Mouse (Mus musculus): ENCODE measurements around the gene Birc2. TPM values are rescaled to one million over a fixed set of nuclear protein-coding genes. Genes with fewer than 3 reads are reported as not detected.

Birc2 gene
- total and polyA plus RNA-seq, 3 experiments, result 29.6 to 33.0 TPM; not detected in 1

- TF ChIP-seq ZNF384 (IDR thresholded peaks at IDR 0.05; ENCODE audit: low read depth, low read length), result 0 out of 2 replicates have a peak, but pooled peaks have one; percentile 14
- no peak for TF ChIP-seq JUND (IDR thresholded peaks at IDR 0.05; ENCODE audit: low read depth, low read length)
- TF ChIP-seq MAZ (IDR thresholded peaks at IDR 0.05; ENCODE audit: low read depth, low read length), result no peak
- peak; percentile 73; the same call in 1 of the 2 replicates for TF ChIP-seq MAFK (IDR thresholded peaks at IDR 0.05; ENCODE audit: borderline replicate concordance, low read depth, low read length)
- TF ChIP-seq TBP (IDR thresholded peaks at IDR 0.05; ENCODE audit: low read depth, low read length), result peak; percentile 82; the same call in 1 of the 2 replicates
- peak; percentile 70; the same call in 1 of the 2 replicates for TF ChIP-seq USF1 (IDR thresholded peaks at IDR 0.05; ENCODE audit: low read depth, low read length)
- TF ChIP-seq RCOR1 (IDR thresholded peaks at IDR 0.05; ENCODE audit: low read depth, low read length), result peak; percentile 99
- TF ChIP-seq POLR2AphosphoS5 (IDR thresholded peaks at IDR 0.05; ENCODE audit: borderline replicate concordance, low read depth, low read length), result no peak
- no peak for TF ChIP-seq ZC3H11A (IDR thresholded peaks at IDR 0.05; ENCODE audit: low read depth, low read length)
- peak; percentile 13; the same call in 1 of the 2 replicates for TF ChIP-seq BHLHE40 (IDR thresholded peaks at IDR 0.05; ENCODE audit: borderline replicate concordance, low read depth, low read length)
- TF ChIP-seq POLR2A (IDR thresholded peaks at IDR 0.05; ENCODE audit: control insufficient read depth in 1 of 2, insufficient read depth in 1 of 2, low read depth in 1 of 2, low read length in 2 of 2, poor library complexity in 1 of 2), result peak; percentile 16 to 27; a peak in 2 of 4 replicates
- peak; percentile 90 for TF ChIP-seq TAL1 (IDR thresholded peaks at IDR 0.05; ENCODE audit: low read length)
- TF ChIP-seq MXI1 (IDR thresholded peaks at IDR 0.05; ENCODE audit: low read depth, low read length), result peak; percentile 75
- TF ChIP-seq CHD2 (IDR thresholded peaks at IDR 0.05; ENCODE audit: low read length), result no peak; the same call in 1 of the 2 replicates
- TF ChIP-seq TCF12 (IDR thresholded peaks at IDR 0.05; ENCODE audit: low read depth, low read length), result peak; percentile 96
- TF ChIP-seq E2F4 (IDR thresholded peaks at IDR 0.05; ENCODE audit: borderline replicate concordance, low read depth, low read length), result no peak
- TF ChIP-seq HCFC1 (IDR thresholded peaks at IDR 0.05; ENCODE audit: low read depth, low read length), result peak; percentile 57; the same call in 1 of the 2 replicates
- no peak for TF ChIP-seq NELFE (IDR thresholded peaks at IDR 0.05; ENCODE audit: low read depth, low read length)
- no peak for TF ChIP-seq NRF1 (IDR thresholded peaks at IDR 0.05; ENCODE audit: insufficient read depth, low read depth, low read length, poor library complexity, severe bottlenecking)
- peak; percentile 79 for TF ChIP-seq MAX (IDR thresholded peaks at IDR 0.05; ENCODE audit: low read length)
Observed at GRCm38 (mm10) chr9:7790580-7791084, 46.2 kb downstream of the Birc2 start (continued).

- Histone ChIP-seq H3K4me1 (ENCODE audit: control insufficient read depth in 1 of 2, insufficient read depth in 2 of 2, low read length in 2 of 2) (peaks cover 25 to 31% of the 10 kb centered on the region in 2 experiments), H3K27me3 (ENCODE audit: control insufficient read depth in 1 of 2, insufficient read depth in 2 of 2, low read length in 2 of 2) (no peaks in the 10 kb centered on the region), H3K4me3 (ENCODE audit: control insufficient read depth in 1 of 2, insufficient read depth in 1 of 2, low read depth in 2 of 2, low read length in 2 of 2) (no peak overlapping the region), H3K9ac (ENCODE audit: control insufficient read depth, low read depth, low read length, poor library complexity, severe bottlenecking) (peak overlapping the region; percentile 8), H3K27ac (ENCODE audit: control insufficient read depth, low read depth, low read length) (peak overlapping the region; percentile 68), H3K36me3 (ENCODE audit: control insufficient read depth in 1 of 2, insufficient read depth in 2 of 2, low read length in 2 of 2) (peaks cover 25 to 42% of the 10 kb centered on the region in 2 experiments), H3K9me3 (replicated peaks; ENCODE audit: insufficient read depth, low read length) (no peaks in the 10 kb centered on the region), H3K79me2 (ENCODE audit: control insufficient read depth, insufficient read depth, low read length, poor library complexity) (no peaks in the 10 kb centered on the region)
- DNase-seq (ENCODE audit: low read depth, low spot score), result no peak
- TF ChIP-seq MAZ (IDR thresholded peaks at IDR 0.05; ENCODE audit: low read depth, low read length), result no peak
- TF ChIP-seq ZMIZ1 (IDR thresholded peaks at IDR 0.05; ENCODE audit: low read depth, low read length), result peak; percentile 13; the same call in 1 of the 2 replicates
- TF ChIP-seq POLR2A (IDR thresholded peaks at IDR 0.05; ENCODE audit: control insufficient read depth in 1 of 2, insufficient read depth in 1 of 2, low read depth in 1 of 2, low read length in 2 of 2, poor library complexity in 1 of 2), result 0 out of 4 replicates have a peak, but pooled peaks of 1 of the 2 experiments have one; percentile 10
- no peak for TF ChIP-seq BHLHE40 (IDR thresholded peaks at IDR 0.05; ENCODE audit: borderline replicate concordance, low read depth, low read length)
- no peak for TF ChIP-seq KAT2A (conservative IDR thresholded peaks at IDR 0.05; ENCODE audit: low read depth, low read length)
- no peak for TF ChIP-seq CHD1 (IDR thresholded peaks at IDR 0.05; ENCODE audit: low read depth, low read length)
- no peak for TF ChIP-seq GATA1 (IDR thresholded peaks at IDR 0.05; ENCODE audit: low read depth, low read length)
- no peak; the same call in 1 of the 2 replicates for TF ChIP-seq MAX (IDR thresholded peaks at IDR 0.05; ENCODE audit: low read length)
- TF ChIP-seq JUND (IDR thresholded peaks at IDR 0.05; ENCODE audit: low read depth, low read length), result no peak
- no peak for TF ChIP-seq NELFE (IDR thresholded peaks at IDR 0.05; ENCODE audit: low read depth, low read length)
- TF ChIP-seq TAL1 (IDR thresholded peaks at IDR 0.05; ENCODE audit: low read length), result no peak
- TF ChIP-seq ZNF384 (IDR thresholded peaks at IDR 0.05; ENCODE audit: low read depth, low read length), result no peak
- TF ChIP-seq ELF1 (IDR thresholded peaks at IDR 0.05; ENCODE audit: low read depth, low read length), result no peak
- no peak for TF ChIP-seq SMC3 (IDR thresholded peaks at IDR 0.05; ENCODE audit: low read depth, low read length)
- no peak for TF ChIP-seq MYC (IDR thresholded peaks at IDR 0.05; ENCODE audit: low read depth, low read length)
- no peak for TF ChIP-seq HCFC1 (IDR thresholded peaks at IDR 0.05; ENCODE audit: low read depth, low read length)
- no peak for TF ChIP-seq ZKSCAN1 (IDR thresholded peaks at IDR 0.05; ENCODE audit: low read depth, low read length)
- TF ChIP-seq POLR2AphosphoS2 (IDR thresholded peaks at IDR 0.05; ENCODE audit: low read length), result no peak
- TF ChIP-seq CHD2 (IDR thresholded peaks at IDR 0.05; ENCODE audit: low read length), result no peak
- no peak for TF ChIP-seq RAD21 (IDR thresholded peaks at IDR 0.05; ENCODE audit: low read depth, low read length)
- TF ChIP-seq TCF12 (IDR thresholded peaks at IDR 0.05; ENCODE audit: low read depth, low read length), result 0 out of 2 replicates have a peak, but pooled peaks have one; percentile 19
Observed at GRCm38 (mm10) chr9:7789764-7790575, 46.9 kb downstream of the Birc2 start.
